Mouse (Mus musculus) liver, embryonic 15.5 days (tissue): ENCODE data around the gene Nkx6-1. TPM values are rescaled to one million over a fixed set of nuclear protein-coding genes. Genes with fewer than 3 reads are reported as not detected.

Experiments used
- ATAC-seq: fragments of 200-750 bp; cut with Nextera tagmentation; 2 replicates; pipeline ENCODE4 v1.8.0; 2017; ENCODE audit warnings: moderate number of reproducible peaks, mild to moderate bottlenecking, moderate library complexity; ENCODE audit not compliant: insufficient read depth
- H3K27ac ChIP-seq: fragments of 300-500 bp; sonication (generic); replicated peaks from 2 replicates; pipeline ENCODE4 v1.5.1; 2015; ENCODE audit warnings: mild to moderate bottlenecking, inconsistent platforms
- H3K27me3 ChIP-seq: fragments of 300-500 bp; sonication (generic); 2 replicates; pipeline ENCODE4 v1.6.1; 2015; ENCODE audit warnings: mild to moderate bottlenecking, inconsistent platforms
- H3K36me3 ChIP-seq: fragments of 300-500 bp; sonication (generic); replicated peaks from 2 replicates; pipeline ENCODE4 v1.6.1; 2015; ENCODE audit warnings: moderate library complexity, mild to moderate bottlenecking, inconsistent platforms
- H3K4me1 ChIP-seq: fragments of 300-500 bp; sonication (generic); replicated peaks from 2 replicates; pipeline ENCODE4 v1.6.1; 2015; ENCODE audit warnings: inconsistent platforms
- H3K4me2 ChIP-seq: fragments of 300-500 bp; sonication (generic); 2 replicates; pipeline ENCODE4 v1.6.1; 2015; ENCODE audit warnings: moderate library complexity, mild to moderate bottlenecking, inconsistent platforms
- H3K4me3 ChIP-seq: fragments of 300-500 bp; sonication (generic); replicated peaks from 2 replicates; pipeline ENCODE4 v1.5.1; 2015; ENCODE audit warnings: mild to moderate bottlenecking, inconsistent platforms
- H3K9ac ChIP-seq: fragments of 300-500 bp; sonication (generic); 2 replicates; pipeline ENCODE4 v1.6.1; 2015; ENCODE audit warnings: moderate library complexity, mild to moderate bottlenecking, inconsistent platforms
- H3K9me3 ChIP-seq: fragments of 300-500 bp; sonication (generic); replicated peaks from 2 replicates; pipeline ENCODE4 v1.6.1; 2016; ENCODE audit warnings: inconsistent platforms
- WGBS: fragments of 180-500 bp; shearing (Covaris S2); methylation state at CpG from one replicate; pipeline ENCODE4 v1.1.7; 2015; ENCODE audit warnings: mixed read lengths; ENCODE audit not compliant: insufficient replicate concordance; 5-methylcytosine and 5-hydroxymethylcytosine counted together
- polyA plus RNA-seq: library from polyadenylated mRNA; unstranded; fragments of >200 nt; fragmentation: Nextera tagmentation; extraction: Ambion mirVana; gene quantifications from 2 replicates; pipeline ENCODE4 v1.2.1, GENCODE M21; 2015

Gene Nkx6-1
- polyA plus RNA-seq, 1 experiment from 2014 or later = not detected

GRCm38 (mm10) chr5:101667263-101667990 is 2.6 kb upstream of the Nkx6-1 start:
- no peak overlapping the region for H3K27ac ChIP-seq
- no peak overlapping the region for H3K4me3 ChIP-seq
- no peak for ATAC-seq
- peaks cover 83% of the 10 kb centered on the region for H3K27me3 ChIP-seq
- peaks cover 24% of the 10 kb centered on the region for H3K4me1 ChIP-seq
- H3K4me2 ChIP-seq = no peak overlapping the region
- no peak overlapping the region for H3K9ac ChIP-seq
- 3% methylated on average over 19 of the region's 19 CpGs for WGBS
- no peaks in the 10 kb centered on the region for H3K36me3 ChIP-seq
- H3K9me3 ChIP-seq = no peaks in the 10 kb centered on the region

GRCm38 (mm10) chr5:101666713-101667112 is 1.9 kb upstream of the Nkx6-1 start:
- Histone ChIP-seq H3K9me3 (no peaks in the 10 kb centered on the region), H3K36me3 (no peaks in the 10 kb centered on the region), H3K4me2 (no peak overlapping the region), H3K27ac (no peak overlapping the region), H3K4me1 (peaks cover 24% of the 10 kb centered on the region), H3K4me3 (no peak overlapping the region), H3K9ac (no peak overlapping the region), H3K27me3 (peaks cover 90% of the 10 kb centered on the region)
- 3% methylated on average over 18 of the region's 18 CpGs for WGBS
- no peak for ATAC-seq

GRCm38 (mm10) chr5:101666091-101666490 is 1.3 kb upstream of the Nkx6-1 start:
- H3K4me3 ChIP-seq = no peak overlapping the region
- no peak overlapping the region for H3K27ac ChIP-seq
- no peak for ATAC-seq
- 1% methylated on average over 9 of the region's 9 CpGs for WGBS
- no peak overlapping the region for H3K4me2 ChIP-seq
- no peak overlapping the region for H3K9ac ChIP-seq
- peaks cover 24% of the 10 kb centered on the region for H3K4me1 ChIP-seq
- no peaks in the 10 kb centered on the region for H3K9me3 ChIP-seq
- H3K36me3 ChIP-seq = no peaks in the 10 kb centered on the region
- H3K27me3 ChIP-seq = peaks cover 97% of the 10 kb centered on the region

GRCm38 (mm10) chr5:101664423-101664921 is 324 bp downstream of the Nkx6-1 start:
- under 1% methylated on average over 62 of the region's 64 CpGs for WGBS
- ATAC-seq = no peak
- no peak overlapping the region for H3K9ac ChIP-seq
- H3K9me3 ChIP-seq = no peaks in the 10 kb centered on the region
- H3K4me2 ChIP-seq = peak overlapping the region; percentile 54
- peak overlapping the region; percentile 31 for H3K4me3 ChIP-seq
- peaks cover 100% of the 10 kb centered on the region for H3K27me3 ChIP-seq
- H3K4me1 ChIP-seq = peaks cover 24% of the 10 kb centered on the region
- no peak overlapping the region for H3K27ac ChIP-seq
- no peaks in the 10 kb centered on the region for H3K36me3 ChIP-seq

- H3K4me2 ChIP-seq = peak overlapping the region; percentile 54
- no peak for ATAC-seq
- H3K4me3 ChIP-seq = peak overlapping the region; percentile 31
- peaks cover 100% of the 10 kb centered on the region for H3K27me3 ChIP-seq
- peaks cover 24% of the 10 kb centered on the region for H3K4me1 ChIP-seq
- under 1% methylated on average over 79 of the region's 94 CpGs for WGBS
- no peaks in the 10 kb centered on the region for H3K9me3 ChIP-seq
- no peaks in the 10 kb centered on the region for H3K36me3 ChIP-seq
- H3K9ac ChIP-seq = no peak overlapping the region
- H3K27ac ChIP-seq = no peak overlapping the region
Observed at GRCm38 (mm10) chr5:101663621-101664422, 974 bp downstream of the Nkx6-1 start.

- Histone ChIP-seq H3K36me3 (no peaks in the 10 kb centered on the region), H3K27ac (no peak overlapping the region), H3K27me3 (peaks cover 100% of the 10 kb centered on the region), H3K9me3 (no peaks in the 10 kb centered on the region), H3K9ac (no peak overlapping the region), H3K4me2 (peak overlapping the region; percentile 54), H3K4me3 (peak overlapping the region; percentile 31; the same call in 1 of the 2 replicates), H3K4me1 (peaks cover 24% of the 10 kb centered on the region)
- WGBS = under 1% methylated on average over 23 of the region's 23 CpGs
- ATAC-seq = 0 out of 2 replicates have a peak, but pooled peaks have one; percentile 15
Observed at GRCm38 (mm10) chr5:101663176-101663575, 1.6 kb downstream of the Nkx6-1 start.

- H3K9me3 ChIP-seq = no peaks in the 10 kb centered on the region
- peaks cover 24% of the 10 kb centered on the region for H3K4me1 ChIP-seq
- 2% methylated on average over 8 of the region's 8 CpGs for WGBS
- no peaks in the 10 kb centered on the region for H3K36me3 ChIP-seq
- no peak overlapping the region for H3K9ac ChIP-seq
- H3K4me2 ChIP-seq = no peak overlapping the region
- no peak overlapping the region for H3K4me3 ChIP-seq
- peaks cover 100% of the 10 kb centered on the region for H3K27me3 ChIP-seq
- no peak overlapping the region for H3K27ac ChIP-seq
- no peak for ATAC-seq
Observed at GRCm38 (mm10) chr5:101662485-101662884, 2.3 kb downstream of the Nkx6-1 start.

GRCm38 (mm10) chr5:101661561-101662211 is 3.1 kb downstream of the Nkx6-1 start:
- Histone ChIP-seq H3K36me3 (no peaks in the 10 kb centered on the region), H3K27me3 (peaks cover 100% of the 10 kb centered on the region), H3K9me3 (no peaks in the 10 kb centered on the region), H3K4me1 (peaks cover 24% of the 10 kb centered on the region), H3K4me2 (no peak overlapping the region), H3K4me3 (no peak overlapping the region), H3K27ac (no peak overlapping the region), H3K9ac (no peak overlapping the region)
- ATAC-seq = no peak
- WGBS = 4% methylated on average over 25 of the region's 25 CpGs

GRCm38 (mm10) chr5:101660666-101661065 is 4.1 kb downstream of the Nkx6-1 start:
- H3K9ac ChIP-seq = no peak overlapping the region
- no peak overlapping the region for H3K27ac ChIP-seq
- ATAC-seq = no peak
- H3K4me2 ChIP-seq = no peak overlapping the region
- peaks cover 100% of the 10 kb centered on the region for H3K27me3 ChIP-seq
- H3K4me1 ChIP-seq = peaks cover 23% of the 10 kb centered on the region
- no peaks in the 10 kb centered on the region for H3K9me3 ChIP-seq
- 6% methylated on average over 3 of the region's 3 CpGs for WGBS
- H3K4me3 ChIP-seq = no peak overlapping the region
- H3K36me3 ChIP-seq = no peaks in the 10 kb centered on the region

GRCm38 (mm10) chr5:101659411-101659971 is 5.3 kb downstream of the Nkx6-1 start:
- no peak overlapping the region for H3K4me2 ChIP-seq
- WGBS = under 1% methylated on average over 38 of the region's 39 CpGs

GRCm38 (mm10) chr5:101658984-101659290 is 5.9 kb downstream of the Nkx6-1 start:
- Histone ChIP-seq H3K4me2 (no peak overlapping the region), H3K4me3 (no peak overlapping the region), H3K36me3 (no peaks in the 10 kb centered on the region), H3K4me1 (peaks cover 5% of the 10 kb centered on the region), H3K9me3 (no peaks in the 10 kb centered on the region), H3K27me3 (peaks cover 98% of the 10 kb centered on the region), H3K9ac (no peak overlapping the region), H3K27ac (no peak overlapping the region)
- ATAC-seq = no peak
- 4% methylated on average over 23 of the region's 23 CpGs for WGBS

More at GRCm38 (mm10) chr5:101659411-101659971, 5.3 kb downstream of the Nkx6-1 start:
- Histone ChIP-seq H3K9ac (no peak overlapping the region), H3K9me3 (no peaks in the 10 kb centered on the region), H3K27me3 (peaks cover 98% of the 10 kb centered on the region), H3K27ac (no peak overlapping the region), H3K36me3 (no peaks in the 10 kb centered on the region), H3K4me1 (peaks cover 11% of the 10 kb centered on the region), H3K4me3 (no peak overlapping the region)
- ATAC-seq = no peak
